Mouse (Mus musculus): ENCODE measurements around the gene Mitf. TPM values are rescaled to one million over a fixed set of nuclear protein-coding genes. Genes with fewer than 3 reads are reported as not detected.

Mitf gene
- polyA plus RNA-seq, 1 experiment from 2014 or later = 1.0 TPM

DNA sequence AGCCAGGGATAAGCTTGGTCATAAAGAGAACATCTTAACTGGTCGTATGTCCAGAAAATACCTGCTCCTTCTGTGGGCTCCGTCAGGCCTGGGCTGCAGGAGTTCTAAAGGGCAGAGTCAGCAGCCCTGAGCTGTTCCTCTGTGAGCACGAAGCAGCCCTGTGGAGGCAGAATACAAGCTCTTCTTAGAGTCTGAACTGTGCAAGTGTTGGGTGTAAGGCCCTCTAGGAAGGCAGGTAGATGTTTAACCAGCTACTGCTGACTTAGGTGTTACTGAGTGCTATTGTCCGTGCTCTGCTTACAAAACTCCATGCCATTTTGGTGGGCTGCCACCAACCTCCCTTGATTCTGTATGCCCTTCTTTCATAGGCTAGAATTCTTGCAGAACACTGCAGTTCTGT lies 151.4 kb downstream of the Mitf start:
- Histone ChIP-seq H3K4me2 (no peak overlapping the region), H3K4me1 (0 out of 2 replicates have a peak, but pooled peaks cover 3% of the 10 kb centered on the region), H3K27me3 (peaks cover 12% of the 10 kb centered on the region; the same call in 1 of the 2 replicates), H3K36me3 (replicated peaks) (no peaks in the 10 kb centered on the region), H3K4me3 (replicated peaks) (no peak overlapping the region), H3K27ac (no peak overlapping the region), H3K9me3 (no peaks in the 10 kb centered on the region), H3K9ac (no peak overlapping the region)
- ATAC-seq (ENCODE audit: low FRiP score) = no peak
- 88% methylated on average over 4 of the region's 4 CpGs for WGBS

DNA sequence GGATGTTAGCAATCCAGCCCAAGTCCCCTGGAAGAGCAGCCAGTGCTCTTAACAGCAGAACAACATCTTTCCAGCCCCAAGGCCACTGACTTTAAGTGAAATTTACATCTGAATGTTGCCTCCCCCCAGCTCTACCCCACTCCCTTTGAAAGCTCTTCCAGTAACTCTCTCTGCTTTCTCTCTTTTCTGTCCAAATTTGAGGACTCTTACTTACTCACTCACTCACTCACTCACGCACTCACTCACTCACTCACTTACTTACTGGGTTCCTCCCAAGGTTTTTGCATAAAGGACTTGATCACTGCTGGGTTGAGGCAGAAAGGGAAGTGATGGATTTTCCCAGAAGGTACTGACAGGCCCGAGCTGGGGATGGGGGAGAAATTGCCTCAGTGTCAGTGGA lies 154.9 kb downstream of the Mitf start:
- no peak for ATAC-seq (ENCODE audit: low FRiP score)
- no peak overlapping the region for H3K4me3 ChIP-seq (replicated peaks)
- no peaks in the 10 kb centered on the region for H3K27me3 ChIP-seq
- H3K4me1 ChIP-seq = 0 out of 2 replicates have a peak, but pooled peaks cover 3% of the 10 kb centered on the region
- H3K27ac ChIP-seq = no peak overlapping the region
- H3K9ac ChIP-seq = no peak overlapping the region
- 46% methylated on average over 2 of the region's 2 CpGs for WGBS
- no peak overlapping the region for H3K4me2 ChIP-seq
- H3K9me3 ChIP-seq = no peaks in the 10 kb centered on the region
- no peaks in the 10 kb centered on the region for H3K36me3 ChIP-seq (replicated peaks)

DNA sequence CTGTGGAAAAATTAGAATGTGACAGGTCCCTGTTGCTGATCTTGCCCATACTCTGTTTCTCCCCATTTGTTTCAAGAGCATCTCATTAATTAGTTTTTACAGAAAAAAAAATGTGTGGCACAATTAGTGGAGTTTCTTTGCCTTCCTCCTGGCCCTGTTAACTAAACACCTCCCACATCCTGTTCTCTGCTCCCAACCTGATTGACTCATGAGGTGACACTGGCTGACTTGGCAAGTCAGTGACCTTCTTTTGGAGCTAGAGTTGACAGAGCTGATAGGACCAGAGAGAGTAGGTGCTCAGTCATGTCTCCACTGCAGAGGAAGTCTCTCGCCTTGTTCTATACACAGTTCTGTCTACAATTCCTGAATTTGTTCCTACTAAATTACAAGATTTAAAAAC lies 155.5 kb downstream of the Mitf start:
- H3K27me3 ChIP-seq = no peaks in the 10 kb centered on the region
- no peak overlapping the region for H3K4me3 ChIP-seq (replicated peaks)
- 89% methylated on average over 1 of the region's 1 CpGs for WGBS
- no peak overlapping the region for H3K4me2 ChIP-seq
- no peak overlapping the region for H3K27ac ChIP-seq
- no peaks in the 10 kb centered on the region for H3K9me3 ChIP-seq
- H3K9ac ChIP-seq = no peak overlapping the region
- no peaks in the 10 kb centered on the region for H3K36me3 ChIP-seq (replicated peaks)
- 0 out of 2 replicates have a peak, but pooled peaks cover 3% of the 10 kb centered on the region for H3K4me1 ChIP-seq
- ATAC-seq (ENCODE audit: low FRiP score) = no peak

DNA sequence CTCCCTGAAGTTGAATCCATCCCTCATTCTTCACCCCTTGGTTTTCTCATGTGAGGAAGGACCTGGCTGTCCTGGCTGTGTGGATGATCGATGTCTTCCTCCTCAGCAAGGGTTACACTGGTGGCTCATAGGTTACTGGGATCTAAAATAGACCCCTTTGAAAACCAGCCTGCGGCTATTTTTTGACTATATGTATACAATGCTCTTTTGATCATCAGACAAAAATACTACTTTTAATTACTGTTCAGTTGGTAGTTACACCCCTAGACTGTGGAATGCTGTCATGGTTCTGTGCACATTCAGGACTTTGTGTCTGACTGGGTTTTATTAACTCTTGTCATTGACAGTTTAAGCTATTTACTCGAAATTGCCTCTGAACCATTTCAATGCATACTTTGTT lies 157.9 kb downstream of the Mitf start:
- Histone ChIP-seq H3K27ac (no peak overlapping the region), H3K4me2 (no peak overlapping the region), H3K4me3 (replicated peaks) (no peak overlapping the region), H3K36me3 (replicated peaks) (no peaks in the 10 kb centered on the region), H3K4me1 (0 out of 2 replicates have a peak, but pooled peaks cover 3% of the 10 kb centered on the region), H3K9me3 (no peaks in the 10 kb centered on the region), H3K27me3 (no peaks in the 10 kb centered on the region), H3K9ac (no peak overlapping the region)
- 74% methylated on average over 3 of the region's 3 CpGs for WGBS
- no peak for ATAC-seq (ENCODE audit: low FRiP score)

DNA sequence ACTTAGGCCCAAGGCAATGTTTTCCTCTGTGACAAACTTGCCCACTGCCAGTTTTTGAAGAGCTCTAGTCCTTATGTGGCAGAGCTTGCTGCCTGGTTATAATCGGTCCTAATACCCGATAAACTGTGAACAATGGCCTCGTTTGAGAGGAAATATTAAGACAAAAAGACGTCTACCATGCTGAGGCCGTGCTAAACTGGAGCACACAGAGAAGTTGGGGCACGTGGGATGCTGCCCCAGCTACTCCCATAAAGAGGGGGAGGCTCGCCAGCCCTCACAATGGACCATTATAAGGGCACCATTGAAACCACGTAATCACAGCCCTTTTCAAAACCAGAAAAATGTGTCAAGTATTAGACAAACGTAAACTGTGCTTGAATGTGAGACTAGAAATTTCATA lies 174.8 kb downstream of the Mitf start:
- peaks cover 6% of the 10 kb centered on the region; the same call in 1 of the 2 replicates for H3K4me1 ChIP-seq
- H3K4me2 ChIP-seq = no peak overlapping the region
- H3K4me3 ChIP-seq (replicated peaks) = no peak overlapping the region
- no peaks in the 10 kb centered on the region for H3K36me3 ChIP-seq (replicated peaks)
- no peak overlapping the region for H3K27ac ChIP-seq
- no peaks in the 10 kb centered on the region for H3K9me3 ChIP-seq
- ATAC-seq (ENCODE audit: low FRiP score) = no peak
- 23% methylated on average over 9 of the region's 9 CpGs for WGBS
- H3K9ac ChIP-seq = no peak overlapping the region
- no peaks in the 10 kb centered on the region for H3K27me3 ChIP-seq

DNA sequence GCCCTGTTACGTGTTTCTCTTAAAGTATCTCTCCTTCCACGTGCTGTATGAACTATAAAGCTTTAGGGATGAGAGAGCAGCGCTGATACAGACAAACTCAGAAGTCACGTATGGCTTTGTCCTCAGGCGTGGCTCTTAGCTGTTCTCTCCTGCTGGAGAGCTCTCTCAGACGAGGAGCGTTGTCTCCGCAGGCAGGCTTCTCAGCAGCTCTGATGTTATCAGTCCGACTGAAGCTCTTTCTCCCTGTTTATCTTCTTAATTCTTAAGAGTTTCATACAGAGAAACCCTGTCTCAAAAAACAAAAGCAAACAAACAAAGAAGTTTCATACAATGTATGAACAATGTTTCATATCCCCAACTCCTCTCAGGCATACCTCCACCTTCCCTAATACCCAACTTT lies 178.8 kb downstream of the Mitf start:
- Histone ChIP-seq H3K9ac (no peak overlapping the region), H3K4me3 (replicated peaks) (no peak overlapping the region), H3K4me1 (peaks cover 6% of the 10 kb centered on the region; the same call in 1 of the 2 replicates), H3K27me3 (no peaks in the 10 kb centered on the region), H3K36me3 (replicated peaks) (no peaks in the 10 kb centered on the region), H3K27ac (no peak overlapping the region), H3K9me3 (no peaks in the 10 kb centered on the region), H3K4me2 (no peak overlapping the region)
- 72% methylated on average over 9 of the region's 9 CpGs for WGBS
- ATAC-seq (ENCODE audit: low FRiP score) = no peak

DNA sequence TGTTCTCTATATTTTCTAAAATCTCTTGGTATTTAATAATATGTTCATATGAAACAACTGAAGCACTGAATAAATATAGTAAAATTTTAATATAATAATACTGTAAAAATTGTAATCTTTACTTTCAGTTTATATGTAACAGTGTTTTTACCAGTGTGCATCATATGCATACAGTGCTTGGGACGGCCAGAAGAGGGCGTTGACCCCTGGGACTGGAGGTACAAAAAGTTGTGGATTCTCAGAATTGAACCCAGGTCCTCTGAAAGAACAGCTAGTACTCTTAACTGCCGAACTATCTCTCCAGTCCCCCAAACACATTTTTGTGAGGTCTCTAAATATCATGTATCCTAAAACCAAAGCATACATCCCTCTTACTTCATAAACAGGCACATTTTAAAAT lies 179.6 kb downstream of the Mitf start:
- no peak for ATAC-seq (ENCODE audit: low FRiP score)
- Histone ChIP-seq H3K9me3 (no peaks in the 10 kb centered on the region), H3K4me2 (no peak overlapping the region), H3K9ac (no peak overlapping the region), H3K27ac (no peak overlapping the region), H3K4me1 (peaks cover 3% of the 10 kb centered on the region; the same call in 1 of the 2 replicates), H3K27me3 (no peaks in the 10 kb centered on the region), H3K36me3 (replicated peaks) (no peaks in the 10 kb centered on the region), H3K4me3 (replicated peaks) (no peak overlapping the region)
- 87% methylated on average over 3 of the region's 3 CpGs for WGBS

DNA sequence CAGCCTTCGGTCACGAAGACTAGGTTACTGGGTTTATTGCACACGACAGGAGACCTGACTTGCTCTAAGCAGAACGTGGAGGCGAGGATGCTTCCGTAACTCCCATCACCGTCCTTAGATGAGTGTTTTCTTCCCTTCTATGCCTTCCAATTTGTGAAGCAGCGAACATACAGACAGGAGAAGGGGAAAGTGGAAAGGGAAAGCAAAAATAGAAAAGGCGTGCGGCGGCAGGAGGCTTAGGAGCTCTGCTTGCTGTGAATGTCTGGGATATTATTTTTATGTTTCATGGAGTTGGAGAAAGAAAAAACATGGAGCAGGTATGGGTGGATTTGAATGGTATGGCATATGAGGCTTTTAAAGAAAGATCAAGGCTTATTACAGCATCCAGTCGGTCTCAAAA lies 186.7 kb downstream of the Mitf start:
- H3K4me2 ChIP-seq = no peak overlapping the region
- H3K36me3 ChIP-seq (replicated peaks) = no peaks in the 10 kb centered on the region
- H3K27ac ChIP-seq = no peak overlapping the region
- no peak for ATAC-seq (ENCODE audit: low FRiP score)
- no peak overlapping the region for H3K4me3 ChIP-seq (replicated peaks)
- no peaks in the 10 kb centered on the region for H3K27me3 ChIP-seq
- no peaks in the 10 kb centered on the region for H3K9me3 ChIP-seq
- H3K9ac ChIP-seq = no peak overlapping the region
- WGBS = 93% methylated on average over 12 of the region's 12 CpGs
- no peaks in the 10 kb centered on the region; the same call in 1 of the 2 replicates for H3K4me1 ChIP-seq

DNA sequence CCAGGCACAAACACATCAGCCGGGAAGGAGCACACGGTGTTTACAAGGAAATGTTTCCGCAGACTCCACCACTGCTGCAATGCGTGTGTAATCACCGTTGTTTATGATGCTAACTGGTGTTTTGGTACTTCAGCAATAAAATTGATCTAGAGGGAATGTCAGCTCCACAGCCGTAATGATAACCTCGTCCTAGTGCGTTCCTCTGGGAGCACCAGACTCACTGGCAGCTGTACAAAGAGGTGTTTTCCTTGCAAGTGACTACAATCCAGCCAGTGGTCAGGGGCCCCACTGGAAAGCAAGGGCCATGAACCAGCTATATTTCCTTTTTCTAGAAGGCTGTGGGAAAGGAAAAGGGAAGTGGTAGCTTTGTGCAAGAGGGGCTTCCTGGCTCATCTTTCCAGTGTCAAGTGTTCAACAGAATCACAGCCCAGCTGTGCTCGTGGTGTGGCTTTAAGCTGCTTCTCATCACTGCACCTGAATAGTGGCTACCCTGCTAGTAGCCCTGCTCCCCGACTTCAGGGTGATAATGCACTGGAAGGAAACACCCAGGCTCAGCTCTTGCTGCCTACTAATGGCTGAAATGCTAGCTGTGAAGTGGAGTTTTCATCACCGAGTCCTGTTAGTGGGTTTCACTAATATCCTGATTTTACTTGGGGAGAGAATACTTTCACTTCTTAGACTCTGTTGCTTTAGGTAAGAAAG lies 188.9 kb downstream of the Mitf start:
- H3K9ac ChIP-seq = no peak overlapping the region
- no peak overlapping the region for H3K4me3 ChIP-seq (replicated peaks)
- H3K27ac ChIP-seq = no peak overlapping the region
- WGBS = 77% methylated on average over 11 of the region's 11 CpGs
- no peak for ATAC-seq (ENCODE audit: low FRiP score)
- H3K4me1 ChIP-seq = no peaks in the 10 kb centered on the region; the same call in 1 of the 2 replicates
- H3K36me3 ChIP-seq (replicated peaks) = no peaks in the 10 kb centered on the region
- H3K9me3 ChIP-seq = no peaks in the 10 kb centered on the region
- H3K4me2 ChIP-seq = no peak overlapping the region
- peaks cover 10% of the 10 kb centered on the region; the same call in 1 of the 2 replicates for H3K27me3 ChIP-seq

DNA sequence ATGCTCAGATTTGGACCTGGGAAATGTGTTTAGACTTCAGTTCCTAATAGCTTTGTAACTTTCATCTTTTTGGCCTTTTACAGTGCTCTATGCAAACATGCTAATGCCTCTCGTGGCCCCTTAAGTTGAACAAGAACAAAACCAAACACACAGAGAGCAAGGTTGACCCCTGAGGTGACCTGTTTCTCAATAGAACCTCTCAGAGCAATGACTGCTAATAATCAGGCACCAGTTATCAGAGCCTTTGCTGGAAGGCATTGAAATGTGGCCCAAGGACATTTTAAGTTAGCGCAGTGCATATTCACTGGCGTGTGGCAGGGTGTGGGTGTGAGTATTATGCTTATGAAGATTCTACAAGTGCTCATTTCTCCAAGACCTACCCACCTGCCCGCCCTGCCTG lies 194.7 kb downstream of the Mitf start:
- Histone ChIP-seq H3K4me3 (replicated peaks) (no peak overlapping the region), H3K27ac (no peak overlapping the region), H3K4me1 (peaks cover 4% of the 10 kb centered on the region; the same call in 1 of the 2 replicates), H3K27me3 (peaks cover 10% of the 10 kb centered on the region; the same call in 1 of the 2 replicates), H3K36me3 (replicated peaks) (no peaks in the 10 kb centered on the region), H3K9ac (no peak overlapping the region), H3K9me3 (no peaks in the 10 kb centered on the region), H3K4me2 (no peak overlapping the region)
- no peak for ATAC-seq (ENCODE audit: low FRiP score)
- WGBS = 35% methylated on average over 4 of the region's 4 CpGs

DNA sequence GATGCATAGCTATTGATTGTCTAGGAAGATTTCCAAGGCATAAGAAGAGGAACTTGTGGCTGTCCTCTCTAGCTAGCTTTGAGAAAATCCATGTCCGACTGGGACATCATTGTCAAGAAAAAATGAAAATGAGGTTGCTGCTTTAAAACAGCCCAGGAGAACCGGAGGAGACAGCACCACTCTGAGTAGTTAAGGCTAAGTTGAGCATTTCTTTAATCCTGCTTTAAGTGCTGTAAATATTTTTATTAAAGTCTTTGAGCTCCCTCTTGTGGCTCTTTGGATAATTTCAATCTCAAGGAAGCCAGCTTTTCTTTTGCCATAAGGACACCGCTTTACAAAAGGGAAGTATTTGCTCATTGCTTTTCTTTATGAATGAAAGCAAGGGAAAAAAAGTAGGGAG lies 196.3 kb downstream of the Mitf start:
- H3K4me2 ChIP-seq = no peak overlapping the region
- H3K36me3 ChIP-seq (replicated peaks) = no peaks in the 10 kb centered on the region
- H3K9me3 ChIP-seq = no peaks in the 10 kb centered on the region
- no peak overlapping the region for H3K9ac ChIP-seq
- WGBS = 29% methylated on average over 3 of the region's 3 CpGs
- no peak overlapping the region for H3K27ac ChIP-seq
- H3K4me3 ChIP-seq (replicated peaks) = no peak overlapping the region
- no peak for ATAC-seq (ENCODE audit: low FRiP score)
- H3K4me1 ChIP-seq = peaks cover 4% of the 10 kb centered on the region; the same call in 1 of the 2 replicates
- H3K27me3 ChIP-seq = peaks cover 10% of the 10 kb centered on the region; the same call in 1 of the 2 replicates

DNA sequence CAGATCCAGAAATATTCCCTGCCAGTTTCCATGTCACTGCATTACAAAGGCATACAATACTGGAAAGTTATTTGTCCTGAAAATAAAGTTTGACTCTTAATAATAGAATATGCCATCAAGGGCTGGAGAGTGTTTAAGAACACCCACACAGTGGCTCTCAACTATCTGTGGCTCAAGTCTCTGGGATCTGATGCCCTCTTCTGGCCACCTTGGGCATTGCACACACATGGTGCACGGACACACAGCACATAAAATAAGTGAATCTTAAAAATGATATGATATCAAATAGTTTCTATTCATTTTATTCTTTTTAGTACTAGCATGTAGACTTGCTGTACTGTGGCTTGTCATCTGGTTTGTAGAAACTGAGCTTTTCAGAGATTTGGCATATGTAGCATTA lies 198.7 kb downstream of the Mitf start:
- Histone ChIP-seq H3K4me1 (peaks cover 4% of the 10 kb centered on the region; the same call in 1 of the 2 replicates), H3K9ac (no peak overlapping the region), H3K27ac (no peak overlapping the region), H3K36me3 (replicated peaks) (no peaks in the 10 kb centered on the region), H3K27me3 (no peaks in the 10 kb centered on the region), H3K9me3 (no peaks in the 10 kb centered on the region), H3K4me3 (replicated peaks) (no peak overlapping the region), H3K4me2 (no peak overlapping the region)
- WGBS = 81% methylated on average over 1 of the region's 1 CpGs
- ATAC-seq (ENCODE audit: low FRiP score) = no peak

DNA sequence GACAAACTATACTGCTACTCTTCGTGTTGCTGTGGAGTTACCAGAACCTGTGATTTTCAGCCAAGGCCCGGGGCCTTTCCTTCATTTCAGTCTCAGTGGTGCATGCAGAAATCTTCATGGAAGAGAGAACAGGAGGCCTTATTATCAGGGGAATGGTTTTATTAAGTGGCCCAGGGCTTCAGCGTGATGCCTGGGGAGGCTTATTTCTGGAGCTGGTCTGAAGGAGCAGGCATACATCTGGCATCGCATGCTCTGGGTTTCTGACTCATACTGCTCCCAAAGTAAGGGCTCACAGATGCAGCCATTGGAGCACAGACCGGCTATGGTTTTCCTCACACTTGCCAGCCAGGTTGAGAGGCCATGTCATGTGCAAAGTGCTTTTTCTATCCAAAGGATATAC lies 208.2 kb downstream of the Mitf start:
- Histone ChIP-seq H3K4me1 (peaks cover 6% of the 10 kb centered on the region; the same call in 1 of the 2 replicates), H3K27ac (no peak overlapping the region), H3K9me3 (no peaks in the 10 kb centered on the region), H3K9ac (no peak overlapping the region), H3K4me3 (replicated peaks) (no peak overlapping the region), H3K27me3 (no peaks in the 10 kb centered on the region), H3K4me2 (no peak overlapping the region), H3K36me3 (replicated peaks) (no peaks in the 10 kb centered on the region)
- ATAC-seq (ENCODE audit: low FRiP score) = no peak
- WGBS = 87% methylated on average over 5 of the region's 5 CpGs

Measured in forebrain, embryonic 12.5 days (tissue).